Mouse (Mus musculus): ENCODE measurements around the gene Ncbp2. TPM values are rescaled to one million over a fixed set of nuclear protein-coding genes. Genes with fewer than 3 reads are reported as not detected.

Gene Ncbp2
- 10 to 100 TPM; 47.7 to 49.7 TPM for total RNA-seq (2021)

- intact Hi-C loops (cut with DNase I), result loop anchor here (1.0 kb wide), 2 partner anchors 55 to 299 kb away; partner anchors contain the start of genes Fbxo45, Senp5 and Wdr53
- DNase-seq (ENCODE audit: low spot score in 2 of 2), result peak; percentile 96 to 98
Measured at GRCm38 (mm10) chr16:31948345-31948774, at the start of gene Ncbp2, which contains the start of gene 0610012G03Rik. Gene Ncbp2 (plus strand): TSS chr16:31948513. Gene 0610012G03Rik (minus strand): TSS chr16:31948494.

DNA sequence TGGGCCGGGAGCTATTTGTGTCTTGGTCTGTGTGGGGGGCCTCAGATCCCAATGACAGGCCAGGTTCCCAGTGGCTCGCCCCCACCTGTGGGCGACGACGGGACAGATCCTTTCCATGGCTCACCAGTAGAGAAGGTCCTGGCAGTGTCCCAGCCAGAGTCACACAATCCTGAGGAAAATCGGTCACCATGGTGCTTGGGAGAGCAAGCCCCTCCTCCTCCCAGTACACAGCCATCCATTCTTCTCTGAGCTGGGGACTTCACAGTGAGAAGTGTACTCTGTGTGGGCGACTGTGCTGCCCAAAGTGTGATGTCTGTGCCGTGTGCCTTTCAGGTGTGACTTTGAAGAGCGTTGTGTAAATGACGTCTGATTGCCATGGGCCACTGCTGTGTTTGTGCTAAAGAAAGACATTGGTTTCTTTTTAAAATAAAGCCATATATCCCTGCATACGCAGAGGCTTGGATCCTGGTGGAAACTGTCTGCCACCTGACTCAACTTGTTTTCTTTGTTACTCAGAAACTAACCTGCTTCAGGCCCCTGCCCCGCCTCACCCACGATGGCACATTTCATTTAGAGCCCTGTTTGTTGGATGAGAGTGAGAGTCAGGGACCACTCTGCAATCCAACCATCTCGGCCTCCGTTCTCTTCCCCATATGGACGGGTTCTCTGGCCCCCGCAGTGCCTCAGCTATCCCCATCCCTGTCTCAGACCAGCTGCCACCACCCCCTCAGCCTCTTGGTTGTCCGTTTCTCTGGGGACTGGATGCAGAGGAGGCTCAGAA lies 49.6 kb upstream of the Ncbp2 start:
- intact Hi-C loops (cut with DNase I), result loop anchor here (1.0 kb wide), 1 partner anchor 11 kb away; no protein-coding TSS in a partner anchor
- peak; percentile 86 to 93 for DNase-seq (ENCODE audit: low spot score in 2 of 2)

GRCm38 (mm10) chr16:31901886-31902285 lies 46.4 kb upstream of the Ncbp2 start:
- intact Hi-C loops (cut with DNase I), result no loop called here
- no peak for DNase-seq (ENCODE audit: low spot score in 2 of 2)

DNA sequence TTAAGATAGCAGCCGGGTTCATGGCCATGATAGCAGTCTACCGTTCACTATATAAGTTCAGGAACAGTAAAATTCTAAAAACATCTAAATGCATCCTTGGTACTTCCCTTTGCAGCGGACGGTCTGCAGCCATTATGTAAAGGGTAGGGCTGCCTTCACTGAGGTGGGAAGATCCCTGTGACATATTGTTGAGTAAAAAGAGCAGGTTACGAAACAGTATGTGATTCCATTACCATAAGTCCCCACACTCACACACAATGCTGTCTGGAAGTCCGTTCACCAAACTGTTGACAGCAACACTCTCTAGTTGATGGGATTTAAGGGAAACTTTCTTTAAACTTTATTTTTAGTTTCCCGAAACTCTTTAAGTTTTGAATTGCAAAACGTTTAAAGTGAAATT lies 45.1 kb upstream of the Ncbp2 start:
- intact Hi-C loops (cut with DNase I), result no loop called here
- no peak for DNase-seq (ENCODE audit: low spot score in 2 of 2)

DNA sequence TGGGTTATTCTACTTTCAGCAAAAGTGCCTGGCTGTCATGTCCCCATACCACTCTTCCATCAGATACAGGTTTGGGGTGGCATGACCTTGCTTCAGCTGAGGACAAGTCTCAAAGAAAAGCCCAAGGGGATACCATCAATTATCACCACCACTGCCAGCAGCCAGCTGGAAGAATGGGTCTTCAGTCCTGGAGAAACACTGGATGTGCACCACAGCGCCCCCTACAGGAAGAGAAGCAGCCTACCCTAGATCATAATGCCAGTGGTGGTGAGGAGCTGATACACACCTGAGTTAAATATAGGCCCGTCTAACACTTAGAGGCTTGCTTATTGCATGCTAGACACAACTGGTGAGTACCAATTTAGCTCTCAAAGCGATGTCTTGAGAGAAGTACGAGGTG lies 43.0 kb upstream of the Ncbp2 start:
- intact Hi-C loops (cut with DNase I), result no loop called here
- no peak for DNase-seq (ENCODE audit: low spot score in 2 of 2)

DNA sequence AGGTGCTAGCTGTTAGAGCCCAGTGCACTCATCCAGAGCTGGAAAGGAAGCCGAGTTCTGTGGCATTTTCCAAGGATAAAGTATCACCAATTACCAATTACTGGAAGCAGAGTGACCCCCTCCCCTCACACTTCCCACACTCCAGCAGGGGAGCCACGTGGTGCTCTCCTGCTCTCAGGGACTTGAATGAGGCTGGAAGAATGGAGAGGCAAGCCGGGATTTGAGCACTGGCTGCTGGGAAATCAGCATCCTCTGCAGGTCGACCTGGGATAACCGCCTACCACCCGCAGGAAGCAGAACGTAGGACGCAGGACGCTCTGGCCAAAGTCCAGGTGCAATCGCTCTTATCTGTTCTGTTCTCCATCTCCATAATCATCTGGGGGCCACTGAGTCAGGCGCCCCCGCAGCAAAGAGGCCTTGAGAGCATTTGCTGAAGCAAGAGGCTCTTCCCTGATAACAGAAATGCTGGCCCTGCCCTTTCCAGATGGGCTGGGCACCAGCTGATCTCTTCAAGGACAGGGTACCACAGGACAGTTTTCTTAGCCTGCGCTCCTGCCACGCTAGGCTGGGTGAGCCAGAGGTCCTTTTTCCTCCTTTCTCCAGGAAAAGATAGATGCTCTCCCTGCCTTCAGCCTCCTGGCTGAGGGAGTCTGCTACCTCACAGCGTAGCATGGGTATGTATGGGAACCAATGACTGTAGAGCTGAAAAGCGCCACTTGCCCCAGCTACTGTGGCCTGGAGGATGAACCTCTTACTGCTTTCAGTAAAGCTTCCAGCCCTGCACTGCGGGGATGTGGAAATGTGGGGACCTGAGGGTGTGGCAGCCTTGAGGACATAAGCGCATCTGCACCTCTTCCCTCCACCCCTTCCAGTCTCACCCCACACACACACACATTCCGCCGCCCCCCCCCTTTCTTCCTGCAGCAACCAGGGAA lies 42.2 kb upstream of the Ncbp2 start:
- peak; percentile 36 to 45 for DNase-seq (ENCODE audit: low spot score in 2 of 2)
- intact Hi-C loops (cut with DNase I), result no loop called here

- intact Hi-C loops (cut with DNase I), result no loop called here
- no peak for DNase-seq (ENCODE audit: low spot score in 2 of 2)
Measured at GRCm38 (mm10) chr16:31906896-31907295, 41.4 kb upstream of the Ncbp2 start.

DNA sequence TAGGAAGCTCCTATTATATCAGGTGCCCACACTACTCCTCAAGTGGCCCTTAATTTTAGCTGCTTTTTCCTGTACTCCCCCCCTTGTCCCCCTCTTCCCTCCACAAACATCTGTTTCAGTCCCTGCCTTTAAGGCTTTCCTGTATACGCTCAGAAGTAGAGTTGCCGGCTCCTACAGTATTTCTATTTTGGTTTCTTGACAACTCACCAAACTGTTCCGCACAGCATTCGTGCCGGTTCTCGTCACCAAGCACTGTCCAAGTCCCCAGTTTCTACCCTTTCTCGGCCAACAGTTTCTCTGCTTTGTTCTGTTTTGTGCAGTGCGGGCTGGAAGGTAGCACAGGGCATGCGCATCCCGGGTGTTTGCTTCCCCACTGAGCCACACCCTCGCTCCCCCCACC lies 39.4 kb upstream of the Ncbp2 start:
- DNase-seq (ENCODE audit: low spot score in 2 of 2), result peak; percentile 66 to 68
- intact Hi-C loops (cut with DNase I), result loop anchor here (1.0 kb wide), 1 partner anchor 11 kb away; no protein-coding TSS in a partner anchor

- DNase-seq (ENCODE audit: low spot score in 2 of 2), result no peak
- intact Hi-C loops (cut with DNase I), result loop anchor here (10.0 kb wide), 1 partner anchor 456 kb away; no protein-coding TSS in a partner anchor
Measured at GRCm38 (mm10) chr16:31910281-31910847, 37.9 kb upstream of the Ncbp2 start.

GRCm38 (mm10) chr16:31917776-31918175 lies 30.5 kb upstream of the Ncbp2 start:
- intact Hi-C loops (cut with DNase I), result loop anchor here (2.0 to 10.0 kb wide), 3 partner anchors 39 to 463 kb away; partner anchors contain the start of gene Meltf
- DNase-seq (ENCODE audit: low spot score in 2 of 2), result no peak

- intact Hi-C loops (cut with DNase I), result loop anchor here (2.0 to 10.0 kb wide), 2 partner anchors 169 to 463 kb away; no protein-coding TSS in a partner anchor
- DNase-seq (ENCODE audit: low spot score in 2 of 2), result peak; percentile 84 to 89
Measured at GRCm38 (mm10) chr16:31918248-31918724, 30.0 kb upstream of the Ncbp2 start.

DNA sequence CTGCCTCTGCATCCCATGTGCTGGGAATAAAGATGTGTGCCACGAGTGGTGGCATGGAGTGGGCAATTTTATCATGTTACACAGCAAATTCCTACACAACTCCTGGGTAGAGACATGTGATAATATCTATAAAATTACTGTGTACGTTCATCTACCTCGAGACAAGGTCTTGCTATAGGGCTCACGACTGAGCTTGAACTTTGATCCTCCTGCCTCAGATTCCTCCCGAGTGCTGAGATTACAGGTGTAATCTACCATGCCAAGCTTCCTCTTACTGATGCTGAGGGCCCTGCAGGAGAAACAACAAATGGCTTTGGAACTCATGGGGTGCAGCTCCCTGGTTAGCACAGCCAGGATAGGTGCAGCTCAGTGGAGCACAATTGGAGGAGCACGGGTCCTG lies 23.9 kb upstream of the Ncbp2 start:
- no peak for DNase-seq (ENCODE audit: low spot score in 2 of 2)
- intact Hi-C loops (cut with DNase I), result no loop called here

- no peak for DNase-seq (ENCODE audit: low spot score in 2 of 2)
- intact Hi-C loops (cut with DNase I), result no loop called here
Measured at GRCm38 (mm10) chr16:31926091-31926490, 22.2 kb upstream of the Ncbp2 start.

- intact Hi-C loops (cut with DNase I), result no loop called here
- DNase-seq (ENCODE audit: low spot score in 2 of 2), result no peak
Measured at GRCm38 (mm10) chr16:31926547-31927182, 21.6 kb upstream of the Ncbp2 start.

DNA sequence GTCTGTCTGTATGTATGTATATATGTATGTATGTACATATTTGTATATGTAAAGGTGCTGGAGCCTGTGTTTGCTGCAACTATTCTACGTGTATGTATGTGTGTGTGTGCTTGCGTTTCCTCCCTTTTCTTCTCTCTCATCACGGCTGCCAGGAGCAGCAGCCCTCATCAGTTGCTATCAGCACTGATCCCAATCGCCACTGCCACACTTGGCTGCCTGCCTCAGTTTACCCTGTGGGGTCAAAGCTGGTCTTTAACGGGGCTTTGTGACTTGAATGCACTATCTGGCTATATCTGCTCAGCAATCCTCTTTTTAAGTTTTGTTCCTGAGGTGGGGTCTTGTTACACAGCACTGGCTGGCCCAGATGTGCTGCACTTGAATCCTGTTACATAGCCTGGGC lies 20.9 kb upstream of the Ncbp2 start:
- intact Hi-C loops (cut with DNase I), result no loop called here

DNA sequence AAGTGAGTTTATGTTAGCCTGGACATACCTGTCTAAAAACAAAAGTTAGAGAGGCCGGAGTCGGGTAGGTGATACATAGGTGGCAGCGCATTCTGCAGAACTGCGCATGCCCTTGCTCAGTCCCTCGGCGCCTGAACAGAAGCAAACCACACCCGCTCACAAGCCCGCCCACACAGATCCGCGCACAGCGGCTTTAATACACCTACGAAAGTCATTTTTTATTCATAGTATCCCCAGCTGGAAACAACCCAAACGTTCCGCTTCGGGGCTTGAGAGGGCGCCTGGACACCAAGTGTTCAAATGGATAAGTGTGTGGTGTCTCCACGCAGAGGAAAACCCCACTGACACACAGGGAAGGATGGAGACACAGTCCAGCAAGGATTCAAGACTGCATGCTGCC lies 17.0 kb upstream of the Ncbp2 start:
- no peak for DNase-seq (ENCODE audit: low spot score in 2 of 2)
- intact Hi-C loops (cut with DNase I), result no loop called here

More for the DNA sequence above, 20.9 kb upstream of the Ncbp2 start:
- no peak for DNase-seq (ENCODE audit: low spot score in 2 of 2)

GRCm38 (mm10) chr16:31932255-31932654 lies 16.1 kb upstream of the Ncbp2 start:
- intact Hi-C loops (cut with DNase I), result no loop called here
- DNase-seq (ENCODE audit: low spot score in 2 of 2), result no peak

- peak; percentile 90 to 91 for DNase-seq (ENCODE audit: low spot score in 2 of 2)
- intact Hi-C loops (cut with DNase I), result no loop called here
Measured at GRCm38 (mm10) chr16:31932840-31933697, 15.2 kb upstream of the Ncbp2 start.

Measured in left cerebral cortex, postnatal 36 days (tissue).